Mouse (Mus musculus) midbrain, embryonic 11.5 days (tissue): ENCODE data around the gene Vmn1r77. TPM values are rescaled to one million over a fixed set of nuclear protein-coding genes. Genes with fewer than 3 reads are reported as not detected.
"Not testable (repeated sequence)": the region's sequence is repeated elsewhere in the genome, so short reads cannot be mapped to it uniquely, and the experiment has no call there.

ENCODE experiments used
- ATAC-seq: fragments of 200-750 bp; cut with Nextera tagmentation; 2 replicates; pipeline ENCODE4 v1.8.0; 2017; ENCODE audit warnings: moderate TSS enrichment, moderate library complexity; ENCODE audit not compliant: low FRiP score
- DNase-seq: peaks from one replicate; pipeline ENCODE4 v3.0.0; 2015; ENCODE audit warnings: low spot score; ENCODE audit errors: missing footprints
- H3K27ac ChIP-seq: fragments of 300-500 bp; sonication (generic); 2 replicates; pipeline ENCODE4 v1.5.1; 2014; ENCODE audit warnings: low read depth, low read length
- H3K27me3 ChIP-seq: fragments of 300-500 bp; sonication (generic); 2 replicates; pipeline ENCODE4 v1.6.1; 2014; ENCODE audit warnings: mild to moderate bottlenecking, low read length, moderate library complexity, mixed read lengths; ENCODE audit not compliant: control insufficient read depth, insufficient read depth
- H3K36me3 ChIP-seq: fragments of 300-500 bp; sonication (generic); 2 replicates; pipeline ENCODE4 v1.6.1; 2014; ENCODE audit warnings: mild to moderate bottlenecking, low read length, moderate library complexity, mixed read lengths; ENCODE audit not compliant: control insufficient read depth, insufficient read depth
- H3K4me1 ChIP-seq: fragments of 300-500 bp; sonication (generic); 2 replicates; pipeline ENCODE4 v1.6.1; 2014; ENCODE audit warnings: low read length; ENCODE audit not compliant: control insufficient read depth, insufficient read depth
- H3K4me2 ChIP-seq: fragments of 300-500 bp; sonication (generic); 2 replicates; pipeline ENCODE4 v1.6.1; 2014; ENCODE audit warnings: mild to moderate bottlenecking, moderate library complexity
- H3K4me3 ChIP-seq: fragments of 300-500 bp; sonication (generic); 2 replicates; pipeline ENCODE4 v1.5.1; 2014; ENCODE audit warnings: low read depth, low read length
- H3K9ac ChIP-seq: fragments of 300-500 bp; sonication (generic); 2 replicates; pipeline ENCODE4 v1.6.1; 2014; ENCODE audit warnings: low read length
- H3K9me3 ChIP-seq: fragments of 300-500 bp; sonication (generic); 2 replicates; pipeline ENCODE4 v1.6.1; 2016; ENCODE audit warnings: low read length; ENCODE audit not compliant: control insufficient read depth
- WGBS: fragments of 180-500 bp; shearing (Covaris S2); extraction: QIAGEN DNeasy Blood & Tissue Kit; methylation state at CpG from one replicate; pipeline ENCODE4 v1.1.7; 2014; 5-methylcytosine and 5-hydroxymethylcytosine counted together
- polyA plus RNA-seq: library from polyadenylated mRNA; unstranded; fragments of >200 nt; fragmentation: Nextera tagmentation; extraction: Ambion mirVana; gene quantifications from 2 replicates; pipeline ENCODE4 v1.2.1, GENCODE M21; 2014

Gene Vmn1r77
- polyA plus RNA-seq: not detected in 2 replicates

DNA sequence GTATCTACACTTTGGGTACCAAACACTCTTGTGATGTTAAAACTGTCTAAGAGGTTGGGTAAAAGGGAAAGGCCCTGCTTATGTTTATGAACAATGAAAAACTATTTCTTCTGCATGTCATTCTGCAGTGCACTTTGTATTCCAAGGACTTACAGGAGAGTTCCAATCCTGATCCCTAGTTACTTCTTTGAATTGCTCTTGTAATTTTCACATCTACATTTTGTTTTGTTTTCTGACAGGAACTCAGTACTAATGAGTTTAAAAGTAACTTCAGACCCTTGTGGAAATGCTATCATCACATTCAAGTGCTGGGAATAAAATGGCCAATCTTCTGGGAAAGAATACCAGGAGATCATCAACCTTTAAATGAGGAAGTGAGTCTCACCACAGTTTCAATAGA is at the start of gene Vmn1r77:
Gene Vmn1r77, plus strand, starts transcription at position 301 of the 400 bp plus-strand sequence.
- not testable (repeated sequence) for DNase-seq, H3K27ac ChIP-seq, H3K36me3 ChIP-seq, H3K9ac ChIP-seq, H3K9me3 ChIP-seq, H3K4me1 ChIP-seq, H3K4me2 ChIP-seq, ATAC-seq, H3K4me3 ChIP-seq, H3K27me3 ChIP-seq

- H3K27me3 ChIP-seq, H3K4me3 ChIP-seq, H3K4me2 ChIP-seq, H3K9ac ChIP-seq, H3K4me1 ChIP-seq, H3K27ac ChIP-seq, DNase-seq, H3K36me3 ChIP-seq: not testable (repeated sequence)
- peak; percentile 23; the same call in 1 of the 2 replicates for ATAC-seq
- 92% methylated on average over 5 of the region's 5 CpGs for WGBS
- H3K9me3 ChIP-seq: peaks cover 55% of the 10 kb centered on the region
These were observed 25.1 kb upstream of the Vmn1r77 start for GRCm38 (mm10) chr7:12011491-12011890.

DNA sequence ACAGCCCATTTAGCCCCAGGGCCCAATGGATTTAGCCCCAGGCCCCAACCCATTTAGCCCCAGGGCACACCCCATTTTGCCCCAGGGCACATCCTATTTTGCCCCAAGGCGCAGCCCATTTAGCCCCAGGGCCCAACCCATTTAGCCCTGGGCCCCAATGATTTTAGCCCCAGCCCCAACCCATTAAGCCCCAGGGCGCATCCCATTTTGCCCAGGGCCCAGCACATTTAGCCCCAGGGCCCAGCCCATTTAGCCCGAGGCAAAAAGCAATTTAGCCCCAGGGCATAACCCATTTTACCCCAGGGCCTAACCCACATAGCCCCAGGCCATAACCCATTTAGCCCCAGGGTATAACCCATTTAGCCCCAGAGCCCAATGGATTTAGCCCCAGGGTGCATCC is 24.2 kb upstream of the Vmn1r77 start:
- DNase-seq, H3K27ac ChIP-seq, H3K4me3 ChIP-seq, H3K27me3 ChIP-seq, H3K4me2 ChIP-seq, H3K36me3 ChIP-seq, H3K4me1 ChIP-seq, ATAC-seq, H3K9ac ChIP-seq: not testable (repeated sequence)
- 86% methylated on average over 3 of the region's 3 CpGs for WGBS
- H3K9me3 ChIP-seq: peaks cover 61% of the 10 kb centered on the region

GRCm38 (mm10) chr7:12013106-12013505 is 23.4 kb upstream of the Vmn1r77 start:
- Histone ChIP-seq H3K9me3 (peaks cover 65% of the 10 kb centered on the region), H3K9ac (no peak overlapping the region), H3K27ac (no peak overlapping the region), H3K27me3 (no peaks in the 10 kb centered on the region), H3K4me2 (no peak overlapping the region), H3K4me1 (no peaks in the 10 kb centered on the region), H3K4me3 (no peak overlapping the region), H3K36me3 (no peaks in the 10 kb centered on the region)
- ATAC-seq (no peak), DNase-seq (peak; percentile 87)
- 80% methylated on average over 4 of the region's 4 CpGs for WGBS

DNA sequence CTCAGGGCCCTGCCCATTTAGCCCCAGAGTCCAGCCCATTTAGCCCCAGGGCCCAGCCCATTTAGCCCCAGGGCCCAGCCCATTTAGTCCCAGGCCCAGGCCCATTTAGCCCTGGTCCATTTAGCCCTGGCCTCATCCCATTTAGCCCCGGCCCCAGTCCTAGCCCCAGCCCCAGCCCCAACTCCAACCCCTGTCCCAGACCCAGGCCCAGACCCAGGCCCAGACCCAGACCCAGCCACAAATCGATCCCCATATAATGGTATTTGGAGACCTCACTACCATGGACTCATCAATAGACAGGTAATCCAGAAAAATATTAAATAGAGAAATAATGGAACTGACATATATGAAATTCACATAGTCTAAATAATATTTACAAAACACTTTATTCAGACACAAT is 18.7 kb upstream of the Vmn1r77 start:
- H3K27ac ChIP-seq, H3K4me3 ChIP-seq, H3K36me3 ChIP-seq, H3K4me1 ChIP-seq, DNase-seq, H3K27me3 ChIP-seq, H3K9ac ChIP-seq, H3K4me2 ChIP-seq: not testable (repeated sequence)
- WGBS: 82% methylated on average over 2 of the region's 2 CpGs
- ATAC-seq: peak; percentile 48
- H3K9me3 ChIP-seq: peaks cover 47% of the 10 kb centered on the region

DNA sequence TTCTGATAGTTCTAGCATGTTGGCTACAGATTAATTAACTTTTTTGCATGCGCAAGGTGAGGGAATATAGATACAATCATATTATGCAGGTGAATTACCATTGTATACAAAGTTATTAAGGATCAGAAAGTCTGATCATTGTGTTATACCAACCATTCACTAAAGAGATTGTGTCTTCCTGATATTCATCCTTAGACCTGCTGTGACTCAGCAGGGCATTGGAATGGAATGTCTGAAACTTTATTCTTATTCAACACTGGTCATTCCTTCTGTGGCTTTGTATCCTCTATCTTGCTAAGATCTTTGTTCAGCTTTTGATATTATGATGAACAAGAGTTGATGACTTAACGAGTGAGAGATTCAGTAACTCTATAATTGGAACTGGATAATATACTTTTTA is 4.1 kb downstream of the Vmn1r77 start:
- WGBS: 75% methylated on average over 2 of the region's 2 CpGs
- DNase-seq (no peak), ATAC-seq (no peak)
- H3K9ac ChIP-seq: no peak overlapping the region
- no peak overlapping the region for H3K27ac ChIP-seq
- H3K4me1 ChIP-seq: no peaks in the 10 kb centered on the region
- peaks cover 3% of the 10 kb centered on the region; the same call in 1 of the 2 replicates for H3K9me3 ChIP-seq
- no peak overlapping the region for H3K4me2 ChIP-seq
- H3K4me3 ChIP-seq: no peak overlapping the region
- no peaks in the 10 kb centered on the region for H3K36me3 ChIP-seq
- no peaks in the 10 kb centered on the region for H3K27me3 ChIP-seq

Other genes starting within 250 kb of the Vmn1r77 start
- not detected in 2 replicates for gene Vmn1r74, start 202.8 kb upstream of the Vmn1r77 start, polyA plus RNA-seq
- not detected in 2 replicates for gene Vmn1r75, start 162.1 kb upstream of the Vmn1r77 start, polyA plus RNA-seq
- gene Vmn1r76, start 98.5 kb upstream of the Vmn1r77 start, polyA plus RNA-seq: not detected in 2 replicates
- gene Vmn1r78, start 113.5 kb downstream of the Vmn1r77 start, polyA plus RNA-seq: not detected in 2 replicates
- gene Vmn1r79, start 134.5 kb downstream of the Vmn1r77 start, polyA plus RNA-seq: not detected in 2 replicates
- not detected in 2 replicates for gene Vmn1r80, start 152.5 kb downstream of the Vmn1r77 start, polyA plus RNA-seq
- not detected in 2 replicates for gene Vmn1r81, start 231.5 kb downstream of the Vmn1r77 start, polyA plus RNA-seq